Mouse (Mus musculus): ENCODE results near the gene Akr1b10.
A peak's percentile ranks its signal among the peaks of the same experiment; 100 is the strongest.
"Not testable (repeated sequence)": the region's sequence is repeated elsewhere in the genome, so short reads cannot be mapped to it uniquely, and the experiment has no call there.

Akr1b10 gene

DNA sequence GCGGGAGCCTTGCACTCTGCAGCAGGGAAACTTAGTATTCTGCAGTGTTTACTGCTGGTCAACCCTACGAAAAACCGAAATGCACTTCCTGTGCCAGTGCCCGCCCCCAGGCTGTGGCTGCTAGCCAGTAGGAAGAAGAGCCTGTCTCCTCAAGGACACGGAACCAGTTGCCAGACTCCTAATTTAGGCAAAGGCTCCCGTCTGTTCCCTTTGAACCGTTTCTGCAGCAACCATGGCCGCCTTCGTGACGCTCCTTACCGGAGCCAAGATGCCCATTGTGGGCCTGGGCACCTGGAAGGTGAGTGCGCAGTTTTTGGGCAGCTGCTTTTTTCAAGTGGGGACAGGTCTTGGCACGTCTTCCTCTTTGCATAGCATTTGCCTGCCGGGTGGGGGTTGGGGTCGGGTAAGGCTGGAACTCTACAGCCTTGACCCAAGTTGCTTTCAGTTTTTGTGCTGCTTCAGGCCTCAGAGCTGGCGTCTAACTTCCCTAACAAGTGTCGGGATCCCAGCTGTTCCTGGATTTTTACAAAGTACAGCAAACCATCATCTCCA, at the start of gene Akr1b10:
Gene Akr1b10 (plus strand): TSS at position 109 of the 552 bp plus-strand sequence.
- DNase-seq = peak; percentile 60 to 71

- DNase-seq = no peak
Measured at GRCm38 (mm10) chr6:34334673-34335072, 49.3 kb upstream of the Akr1b10 start.

GRCm38 (mm10) chr6:34337799-34338198, 46.2 kb upstream of the Akr1b10 start:
- DNase-seq = no peak

DNA sequence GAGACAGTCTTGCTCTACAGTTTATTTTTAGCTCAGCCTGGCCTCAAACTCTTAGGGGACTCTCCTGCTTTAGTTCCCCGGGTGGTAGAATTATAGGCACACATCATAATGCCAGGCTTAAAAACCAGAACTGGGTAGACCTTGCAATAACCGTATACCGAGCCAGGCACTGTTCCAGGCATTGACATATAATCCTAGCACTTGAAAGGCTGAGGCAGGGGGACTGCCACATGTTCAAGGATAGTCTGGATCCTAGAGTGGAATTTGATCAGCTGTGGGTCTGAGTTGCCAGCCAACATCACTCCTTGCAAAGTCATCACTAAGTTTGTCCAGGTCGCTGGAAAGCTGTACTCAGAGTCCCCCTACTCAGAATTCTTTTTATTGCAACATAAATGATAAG, 42.0 kb upstream of the Akr1b10 start:
- no peak for DNase-seq

- no peak for DNase-seq
Measured at GRCm38 (mm10) chr6:34342476-34342875, 41.5 kb upstream of the Akr1b10 start.

DNA sequence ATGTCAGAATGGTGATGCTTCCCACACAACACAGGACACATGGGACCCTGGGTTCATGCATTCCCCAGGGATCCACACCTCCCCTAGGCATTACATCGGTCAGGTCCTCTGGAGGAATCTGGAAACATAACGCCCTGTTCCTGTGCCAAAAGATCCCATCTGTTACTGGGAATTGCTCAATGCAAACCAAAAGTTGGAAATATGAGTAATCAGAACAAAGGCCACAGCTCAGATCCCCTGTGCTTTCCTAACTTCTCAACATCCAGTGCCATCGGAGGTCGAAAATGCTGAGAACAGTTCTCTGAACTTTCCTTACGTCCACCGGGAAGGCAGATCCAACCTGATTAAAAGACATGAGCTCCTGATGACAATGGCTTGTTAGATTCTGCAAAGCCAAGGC, 40.6 kb upstream of the Akr1b10 start:
- no peak for DNase-seq

DNA sequence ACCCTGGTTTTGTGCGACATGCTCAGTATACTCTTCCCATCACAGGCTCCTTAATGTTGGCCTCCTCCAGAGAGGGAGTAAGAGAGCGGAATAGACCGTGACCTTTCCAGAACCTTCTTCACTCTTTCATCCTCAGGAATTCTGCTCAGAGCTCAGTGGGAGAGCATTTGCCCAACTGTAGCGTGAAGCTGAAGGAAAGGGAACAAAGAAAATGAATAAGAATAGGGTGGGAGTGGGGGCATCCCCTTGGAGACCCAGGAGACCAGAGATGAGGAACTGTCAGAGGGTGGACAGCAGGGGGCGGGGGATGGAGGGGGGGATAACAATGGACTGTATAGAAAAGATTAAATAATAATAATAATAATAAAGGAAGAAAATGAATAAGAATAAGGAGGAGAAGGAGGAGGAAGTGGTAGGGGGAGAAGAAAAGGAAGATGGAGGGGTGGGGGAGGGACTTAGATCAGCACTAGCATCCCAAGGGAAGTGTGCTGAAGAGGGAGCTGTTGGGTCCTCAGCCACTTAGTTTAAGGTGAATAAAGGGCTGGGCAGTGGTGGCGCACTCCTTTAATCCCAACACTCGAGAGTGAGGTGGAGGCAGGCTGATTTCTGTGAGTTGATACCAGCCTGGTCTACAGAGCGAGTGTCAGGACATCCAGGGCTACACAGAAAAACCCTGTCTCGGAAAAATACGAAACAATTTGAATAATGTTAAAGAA, 39.7 kb upstream of the Akr1b10 start:
- DNase-seq = no peak

GRCm38 (mm10) chr6:34344935-34345334, 39.1 kb upstream of the Akr1b10 start:
- no peak for DNase-seq

DNA sequence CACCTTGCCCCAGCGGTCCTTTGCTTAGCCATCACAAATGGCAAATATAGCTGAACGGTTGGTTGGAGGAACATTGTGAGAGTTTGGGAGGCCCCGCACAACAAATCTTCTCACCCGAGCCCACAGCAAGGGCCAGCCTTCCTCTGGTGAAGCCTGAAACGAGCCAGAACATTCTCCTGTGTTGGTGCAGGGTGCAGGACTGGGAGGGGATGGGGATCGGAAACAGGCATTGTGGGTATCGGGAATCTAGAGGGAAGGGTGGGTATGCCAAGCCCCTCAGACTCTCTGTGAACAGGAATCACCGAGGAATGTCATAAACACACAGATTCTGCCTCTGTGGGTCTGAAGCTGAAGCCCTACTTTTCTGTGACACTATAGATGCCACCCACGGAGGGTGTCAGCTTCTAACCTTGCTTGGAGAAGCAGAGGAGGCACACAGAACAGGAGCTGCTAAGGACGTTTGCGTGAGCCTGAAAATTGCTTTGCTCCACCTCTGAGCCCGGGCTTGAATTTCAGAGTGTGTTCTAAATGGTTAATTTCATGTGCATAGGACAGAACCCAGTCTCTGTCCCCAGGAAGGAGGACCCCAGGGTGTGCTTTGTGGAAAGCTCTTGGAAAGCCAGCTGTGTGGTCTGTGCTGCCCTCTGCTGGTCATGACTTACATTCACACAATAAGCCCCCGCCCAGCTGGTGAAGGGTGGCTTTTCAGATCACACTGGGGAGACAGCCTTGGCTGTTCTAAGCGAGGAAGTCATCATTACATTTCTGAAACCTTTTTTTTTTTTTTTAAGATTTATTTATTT, 37.7 kb upstream of the Akr1b10 start:
- peak; percentile 15 to 61 for DNase-seq

DNA sequence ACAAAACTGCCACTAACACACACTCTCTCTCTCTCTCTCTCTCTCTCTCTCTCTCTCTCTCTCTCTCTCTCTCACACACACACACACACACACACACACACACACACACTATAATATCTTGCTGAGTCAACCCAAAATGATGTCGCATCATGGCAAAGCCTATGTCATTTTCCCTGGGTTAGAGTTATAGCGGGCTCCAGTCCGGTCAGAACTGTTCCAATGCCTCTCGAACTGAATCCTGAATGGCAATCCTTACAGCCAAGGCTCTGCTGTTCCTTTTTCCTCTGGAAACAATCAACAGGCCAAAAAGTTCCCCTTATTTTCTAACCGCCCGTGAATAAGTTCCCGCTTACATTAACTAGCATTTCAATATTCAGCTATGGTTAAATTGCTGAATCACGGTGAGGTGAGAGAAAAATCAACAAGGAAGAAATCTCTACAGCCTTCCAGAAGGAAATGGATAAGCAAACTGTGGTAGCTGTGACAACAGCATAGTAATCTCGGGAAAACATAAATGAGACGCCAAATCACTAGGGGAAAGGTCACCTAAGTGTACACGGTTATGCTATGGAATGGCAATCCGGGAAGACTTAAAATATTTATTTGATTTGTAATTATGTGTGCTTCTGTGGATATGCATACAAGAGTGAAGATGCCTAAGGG, 33.9 kb upstream of the Akr1b10 start:
- DNase-seq = no peak

DNA sequence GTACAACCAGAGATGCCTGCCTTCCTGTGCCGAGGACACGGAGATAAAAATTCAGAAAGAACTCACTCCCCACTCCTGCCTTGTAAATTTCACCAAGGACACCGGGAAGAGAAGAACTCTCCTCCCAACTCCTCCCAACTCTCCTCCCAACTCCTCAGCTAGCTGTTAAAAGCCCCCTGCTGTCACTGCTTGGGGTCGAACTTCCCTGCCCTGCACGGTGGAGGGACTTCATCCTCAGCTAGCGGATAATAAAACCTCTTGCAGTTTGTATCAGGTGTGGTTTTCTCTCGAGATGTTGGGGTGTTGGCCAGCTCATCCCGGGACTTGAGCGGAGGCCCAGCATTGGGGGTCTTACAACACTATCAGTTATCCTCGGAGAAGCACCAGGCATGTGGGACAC, 32.5 kb upstream of the Akr1b10 start:
- not testable (repeated sequence) for DNase-seq

GRCm38 (mm10) chr6:34352401-34352800, 31.6 kb upstream of the Akr1b10 start:
- DNase-seq = no peak

DNA sequence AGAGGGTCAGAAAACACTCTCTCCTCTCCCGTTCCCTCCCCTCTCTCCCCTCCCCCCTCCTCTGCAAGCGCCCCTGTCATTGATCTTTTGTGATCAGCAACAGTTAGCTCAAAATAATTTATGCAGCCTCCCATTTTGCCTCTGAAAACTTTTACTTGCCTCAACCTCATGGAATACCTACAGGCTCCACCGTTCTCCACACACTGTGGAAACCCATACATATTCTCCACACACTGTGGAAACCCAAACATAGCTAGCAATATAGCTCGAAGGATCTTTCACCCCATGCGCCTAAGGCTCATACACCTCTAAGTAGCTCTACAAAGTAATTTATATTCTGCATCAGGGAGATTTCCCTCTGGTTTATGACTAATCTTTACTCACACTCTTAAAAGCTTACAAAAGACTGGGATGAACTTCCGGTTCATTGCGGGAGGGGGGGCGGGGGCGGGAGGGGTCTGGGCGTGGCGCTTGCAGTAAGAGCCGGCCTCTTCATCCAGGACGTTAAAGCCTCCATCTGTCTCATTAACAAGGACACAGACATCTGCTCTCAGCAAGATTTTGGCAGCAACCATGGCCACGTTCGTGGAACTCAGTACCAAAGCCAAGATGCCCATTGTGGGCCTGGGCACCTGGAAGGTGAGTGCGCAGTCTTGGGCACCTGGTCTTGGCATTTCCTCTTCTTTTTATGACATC, 30.2 kb upstream of the Akr1b10 start, which contains the start of gene Akr1b8:
Gene Akr1b8 (plus strand): TSS at position 462 of the 696 bp plus-strand sequence.
- no peak for DNase-seq

- DNase-seq = no peak
Measured at GRCm38 (mm10) chr6:34354354-34355348, 29.4 kb upstream of the Akr1b10 start.

DNA sequence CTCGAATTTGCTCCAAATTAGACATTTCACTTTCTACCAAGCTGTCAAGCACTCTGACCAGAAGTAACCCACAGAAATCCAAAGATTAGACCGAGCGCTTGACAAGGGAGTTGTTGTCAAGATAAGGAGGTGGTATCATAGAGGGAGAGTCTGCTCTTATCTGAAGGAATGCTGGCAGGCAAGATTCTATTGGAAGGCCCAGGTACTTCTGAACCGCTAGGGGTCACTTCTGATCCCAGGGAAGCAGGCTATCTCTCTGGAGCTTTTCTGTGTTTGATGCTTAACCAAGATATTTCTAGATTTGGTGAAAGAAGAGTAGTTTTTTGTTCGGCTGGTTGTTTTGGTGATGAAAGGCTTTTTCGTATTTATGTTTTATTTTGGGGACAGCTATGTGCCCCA, 28.7 kb upstream of the Akr1b10 start:
- DNase-seq = no peak

- no peak for DNase-seq
Measured at GRCm38 (mm10) chr6:34355841-34356240, 28.2 kb upstream of the Akr1b10 start.

- no peak for DNase-seq
Measured at GRCm38 (mm10) chr6:34364217-34365136, 19.5 kb upstream of the Akr1b10 start.

- DNase-seq = no peak
Measured at GRCm38 (mm10) chr6:34367998-34368397, 16.0 kb upstream of the Akr1b10 start.

DNA sequence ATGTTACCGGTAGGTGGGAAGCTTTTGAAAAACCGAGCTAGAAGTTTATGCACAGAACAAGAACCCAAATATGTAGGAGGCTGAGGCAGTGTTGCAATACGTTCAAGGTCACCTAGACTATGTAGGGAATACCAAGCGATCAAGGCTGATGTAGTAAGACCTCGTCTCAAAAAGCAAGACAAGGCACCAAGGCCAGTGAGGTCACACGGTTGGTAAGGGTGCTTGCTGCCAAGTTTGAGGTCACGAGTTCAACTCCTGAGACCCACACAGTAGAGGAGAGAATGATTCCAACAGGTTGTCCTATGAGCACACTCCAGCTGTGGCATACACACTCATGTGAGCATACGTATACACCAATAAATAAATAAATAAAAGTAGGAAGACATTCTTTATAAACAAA, 13.9 kb upstream of the Akr1b10 start:
- no peak for DNase-seq

DNA sequence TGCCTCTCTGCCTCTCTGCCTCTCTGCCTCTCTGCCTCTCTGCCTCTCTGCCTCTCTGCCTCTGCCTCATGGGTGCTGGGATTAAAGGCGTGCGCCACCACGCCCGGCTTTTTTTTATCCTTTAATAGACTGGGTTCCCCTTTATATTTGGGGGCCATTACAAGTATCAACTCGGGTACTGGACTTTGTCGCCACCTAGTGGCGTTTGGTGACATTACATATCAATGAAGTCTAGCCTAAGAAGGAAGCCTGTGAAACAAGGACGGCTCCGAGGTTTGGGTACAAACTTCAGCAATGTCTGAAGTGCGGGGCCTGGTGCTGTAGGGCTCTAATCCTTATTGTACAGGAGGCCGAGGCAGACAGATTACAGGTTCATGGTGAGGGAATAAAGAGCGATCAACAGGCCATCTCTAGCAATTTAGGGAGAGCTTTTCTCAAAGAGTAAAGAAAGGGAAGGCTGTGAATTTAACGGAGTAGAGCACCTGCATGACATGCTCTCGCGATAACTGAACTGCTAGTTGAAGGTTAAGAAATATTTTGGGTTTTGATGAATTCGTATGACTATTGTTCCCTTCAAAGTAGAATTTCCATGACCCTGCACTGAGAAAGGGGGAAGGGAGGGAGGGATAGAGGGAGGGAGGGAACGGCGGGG, 12.2 kb upstream of the Akr1b10 start:
- peak; percentile 38 to 82 for DNase-seq

Data from spleen, adult 18-20 months (tissue).